Mouse (Mus musculus) ES-Bruce4 (cell line): Measurements from ENCODE around the gene Gcn1l1.

Experiments
- CTCF ChIP-seq: IDR thresholded peaks from one replicate; pipeline ENCODE4 v1.8.1; 2011; ENCODE audit warnings: low read depth, low read length
- EP300 ChIP-seq: IDR thresholded peaks from 2 replicates; pipeline ENCODE4 v1.6.1; 2011; ENCODE audit warnings: low read depth, low read length; ENCODE audit not compliant: insufficient read depth
- POLR2A ChIP-seq: IDR thresholded peaks from one replicate; pipeline ENCODE4 v1.8.1; 2011; ENCODE audit warnings: low read length; ENCODE audit not compliant: insufficient read depth

DNA sequence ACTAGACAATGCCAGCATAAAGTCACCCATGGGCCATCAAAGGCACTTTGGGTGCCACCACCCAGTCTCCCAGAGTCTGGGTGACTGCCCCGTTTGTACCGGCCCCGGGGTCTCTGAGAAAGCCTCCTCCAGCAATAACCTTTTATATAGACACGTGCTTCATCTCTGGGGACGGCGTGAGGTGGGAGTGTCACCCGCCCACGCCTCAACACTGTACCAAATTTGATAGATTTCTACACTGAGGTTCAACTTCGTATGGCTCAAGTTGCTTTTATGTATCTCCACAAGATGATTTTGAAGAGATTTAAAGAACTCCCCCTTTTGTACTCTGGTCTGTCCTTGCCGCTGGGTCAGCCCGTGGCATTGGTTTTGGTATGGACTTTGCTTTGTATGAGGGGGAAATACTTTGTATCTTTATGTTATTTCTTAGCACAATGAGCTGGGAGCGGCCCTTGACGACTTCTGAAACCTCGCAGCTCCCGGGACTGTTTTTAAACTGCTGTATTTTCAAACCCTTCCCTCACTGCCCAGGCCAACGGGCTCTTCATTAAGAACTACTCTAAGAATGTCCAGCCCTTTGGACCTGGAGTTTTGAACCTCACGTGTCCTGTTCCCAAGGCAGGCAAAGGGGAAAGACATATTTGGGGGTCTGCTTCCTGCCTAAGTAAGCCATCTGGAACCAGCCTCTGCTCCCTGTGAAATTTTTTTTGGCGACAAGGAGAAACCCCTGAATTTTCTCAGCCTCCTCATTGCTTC lies 10.3 kb upstream of the Gcn1l1 start:
- TF ChIP-seq CTCF (no peak), EP300 (no peak), POLR2A (no peak)
